Mouse (Mus musculus) C2C12 (cell line): ENCODE data around the gene Ppil4. TPM values are rescaled to one million over a fixed set of nuclear protein-coding genes. Genes with fewer than 3 reads are reported as not detected.

ENCODE experiments used
- H3K27me3 ChIP-seq: one replicate; pipeline ENCODE4 v1.6.1; 2011; ENCODE audit not compliant: control insufficient read depth, insufficient read depth, insufficient read length
- H3K36me3 ChIP-seq: one replicate; pipeline ENCODE4 v1.6.1; 2011; ENCODE audit not compliant: control insufficient read depth, insufficient read depth
- H3K4me3 ChIP-seq: one replicate; pipeline ENCODE4 v1.5.1; 2011; ENCODE audit warnings: mild to moderate bottlenecking, control low read depth; ENCODE audit not compliant: poor library complexity, insufficient read depth, severe bottlenecking
- H3K79me2 ChIP-seq: one replicate; pipeline ENCODE4 v1.6.1; 2011; ENCODE audit not compliant: control insufficient read depth, insufficient read depth
- H3K79me3 ChIP-seq: one replicate; pipeline ENCODE4 v1.6.1; 2011; ENCODE audit warnings: low read depth, control low read depth
- H3ac ChIP-seq: one replicate; pipeline ENCODE3; 2011; ENCODE audit warnings: low read depth; ENCODE audit not compliant: control insufficient read depth, insufficient read length
- CEBPB ChIP-seq: IDR thresholded peaks from one replicate; pipeline ENCODE4 v1.6.1; 2011; ENCODE audit warnings: low read depth, mild to moderate bottlenecking, control low read depth, moderate library complexity
- CTCF ChIP-seq: IDR thresholded peaks from one replicate; pipeline ENCODE4 v1.5.1; 2011; ENCODE audit not compliant: control insufficient read depth, insufficient read depth, insufficient read length
- FOSL1 ChIP-seq: IDR thresholded peaks from one replicate; pipeline ENCODE4 v1.8.0; 2011; ENCODE audit warnings: mild to moderate bottlenecking, low read length; ENCODE audit not compliant: poor library complexity, insufficient read depth, severe bottlenecking
- MAX ChIP-seq: IDR thresholded peaks from one replicate; pipeline ENCODE4 v1.6.1; 2011; ENCODE audit warnings: mild to moderate bottlenecking, control low read depth
- MYOD1 ChIP-seq: IDR thresholded peaks from one replicate; pipeline ENCODE4 v1.6.1; 2011; ENCODE audit warnings: low read depth; ENCODE audit not compliant: control insufficient read depth, insufficient read length
- MYOG ChIP-seq: IDR thresholded peaks from one replicate; pipeline ENCODE4 v1.6.1; 2011; ENCODE audit not compliant: control insufficient read depth, insufficient read length; ENCODE audit errors: extremely low read depth
- USF1 ChIP-seq: IDR thresholded peaks from one replicate; pipeline ENCODE4 v1.6.1; 2011; ENCODE audit warnings: low read depth, mild to moderate bottlenecking, control low read depth, moderate library complexity
- polyA plus RNA-seq: library from polyadenylated mRNA; unstranded; fragments of >200 nt; fragmentation: generic; extraction: Trizol; gene quantifications from one replicate; pipeline ENCODE4 v1.2.1, GENCODE M21; 2012; ENCODE audit warnings: missing spikeins

Gene Ppil4
- polyA plus RNA-seq, 1 experiment = 4.6 TPM

DNA sequence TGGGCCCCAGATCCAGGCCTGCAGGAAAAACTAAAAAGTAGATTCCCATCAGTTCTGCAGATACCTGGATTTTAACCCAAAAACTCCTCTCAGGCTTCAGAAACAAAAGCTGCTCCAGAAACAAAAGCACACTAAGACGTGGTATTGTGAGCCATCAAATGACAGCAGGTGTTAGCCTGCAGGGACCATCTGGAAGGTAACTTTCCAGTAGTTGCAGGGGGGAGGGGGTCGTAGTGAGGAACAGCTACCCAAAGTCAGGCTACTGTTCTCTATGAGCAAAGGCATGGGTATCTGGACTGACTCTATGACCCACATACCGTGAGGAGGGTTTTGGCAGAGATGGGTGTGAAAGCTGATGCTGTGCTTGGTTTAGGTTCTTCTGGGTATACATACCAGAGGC lies 48.1 kb downstream of the Ppil4 start:
- Histone ChIP-seq H3K27me3 (no peaks in the 10 kb centered on the region), H3K79me3 (no peaks in the 10 kb centered on the region), H3K36me3 (no peaks in the 10 kb centered on the region), H3K4me3 (no peak overlapping the region), H3ac (no peak overlapping the region), H3K79me2 (no peaks in the 10 kb centered on the region)
- TF ChIP-seq FOSL1 (no peak), MAX (no peak), MYOD1 (no peak), MYOG (no peak), CTCF (no peak), USF1 (no peak), CEBPB (no peak)

DNA sequence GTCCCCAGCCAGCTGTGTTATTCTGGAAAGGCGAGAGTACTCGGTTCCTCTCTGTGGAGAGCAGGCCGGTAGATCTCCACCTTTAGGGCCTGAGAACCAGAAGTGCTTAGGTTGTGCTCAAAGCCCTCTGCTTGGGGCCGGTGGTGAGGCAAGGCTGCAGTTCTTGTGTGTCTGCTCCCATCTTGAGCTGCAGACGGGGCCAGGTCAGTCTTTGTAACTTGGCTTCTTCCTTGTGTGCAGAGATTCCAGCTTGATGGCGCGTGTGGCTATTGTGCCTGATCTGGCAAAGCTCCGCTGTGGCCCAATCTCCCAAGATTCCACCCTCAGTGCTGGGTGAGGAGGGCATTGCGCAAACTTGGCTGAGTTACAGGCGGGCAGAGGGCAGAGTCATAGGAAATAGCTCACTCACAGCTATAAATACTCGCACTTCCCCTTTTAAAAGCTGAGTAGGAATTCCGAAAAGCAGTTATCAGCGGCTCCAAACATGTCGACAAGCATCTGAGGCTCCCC lies 48.9 kb downstream of the Ppil4 start:
- Histone ChIP-seq H3K36me3 (no peaks in the 10 kb centered on the region), H3K79me2 (no peaks in the 10 kb centered on the region), H3ac (no peak overlapping the region), H3K79me3 (no peaks in the 10 kb centered on the region), H3K4me3 (no peak overlapping the region), H3K27me3 (no peaks in the 10 kb centered on the region)
- TF ChIP-seq CEBPB (peak; percentile 96), MAX (no peak)

DNA sequence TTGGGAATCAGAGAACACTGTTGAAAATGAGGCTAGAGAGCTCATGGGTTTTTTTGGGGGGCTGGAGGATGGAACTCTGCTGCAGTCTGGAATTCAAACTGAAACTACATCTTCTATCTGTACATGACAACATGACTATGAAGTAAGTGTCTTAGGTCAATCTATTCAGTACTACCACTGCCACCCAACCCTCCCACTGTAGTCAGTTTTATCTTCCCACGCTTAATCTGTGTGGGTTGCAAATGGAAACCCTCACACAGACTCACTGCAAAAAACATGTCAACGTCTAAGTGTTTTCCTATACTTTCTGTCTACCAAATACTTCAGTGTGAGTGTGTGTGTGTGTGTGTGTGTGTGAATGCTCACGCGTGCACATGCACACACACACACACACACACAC lies 50.5 kb downstream of the Ppil4 start:
- no peak overlapping the region for H3K4me3 ChIP-seq
- TF ChIP-seq FOSL1 (no peak), USF1 (no peak), CEBPB (no peak), MYOG (no peak), MAX (no peak), MYOD1 (no peak), CTCF (no peak)
- H3K36me3 ChIP-seq = no peaks in the 10 kb centered on the region
- no peaks in the 10 kb centered on the region for H3K27me3 ChIP-seq
- H3ac ChIP-seq = no peak overlapping the region
- no peaks in the 10 kb centered on the region for H3K79me3 ChIP-seq
- H3K79me2 ChIP-seq = no peaks in the 10 kb centered on the region

DNA sequence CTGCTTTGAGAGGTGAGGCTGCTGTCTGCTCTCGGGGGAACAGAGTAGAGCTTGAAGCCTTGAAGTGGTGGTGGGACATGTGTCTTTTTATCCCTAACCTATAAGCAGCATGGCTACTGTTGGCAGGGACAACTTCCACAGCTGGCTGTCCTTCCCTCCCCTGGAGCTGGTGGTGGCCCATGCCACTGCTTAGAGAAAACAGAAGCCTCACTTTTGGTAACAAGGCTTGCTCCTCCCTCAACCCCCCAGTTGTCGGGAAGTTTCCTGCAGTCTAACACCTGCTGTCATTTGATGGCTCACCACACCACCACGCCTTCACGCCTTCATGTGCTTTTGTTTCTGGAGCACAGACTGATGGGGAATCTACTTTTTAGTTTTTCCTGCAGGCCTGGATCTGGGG lies 51.5 kb downstream of the Ppil4 start:
- Histone ChIP-seq H3ac (no peak overlapping the region), H3K79me2 (no peaks in the 10 kb centered on the region), H3K27me3 (peaks cover 3% of the 10 kb centered on the region), H3K4me3 (no peak overlapping the region), H3K79me3 (no peaks in the 10 kb centered on the region), H3K36me3 (no peaks in the 10 kb centered on the region)
- no peak for TF ChIP-seq CEBPB
- TF ChIP-seq MYOG = no peak
- TF ChIP-seq MAX = no peak
- TF ChIP-seq MYOD1 = no peak
- no peak for TF ChIP-seq USF1

DNA sequence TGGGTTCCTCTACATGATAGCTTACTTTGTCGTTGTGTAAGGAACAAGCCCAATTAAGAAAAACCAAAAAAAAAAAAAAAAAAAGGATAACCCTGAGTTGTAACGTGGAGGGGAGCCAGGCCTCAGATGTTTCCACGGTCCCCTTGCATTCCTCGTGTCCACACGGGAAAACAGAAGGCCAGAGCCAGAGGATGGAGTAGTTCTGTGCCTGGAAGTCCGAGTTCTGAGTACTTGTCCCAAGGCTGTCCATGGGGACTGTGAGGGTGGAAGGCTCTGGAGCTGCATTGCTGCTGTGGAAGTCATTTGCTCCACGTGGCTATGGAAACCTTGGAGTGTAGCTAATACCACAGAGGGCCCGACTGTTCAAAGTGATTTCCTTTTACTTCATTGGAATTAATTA lies 52.4 kb downstream of the Ppil4 start:
- Histone ChIP-seq H3K36me3 (no peaks in the 10 kb centered on the region), H3K27me3 (peaks cover 3% of the 10 kb centered on the region), H3K79me2 (no peaks in the 10 kb centered on the region), H3ac (no peak overlapping the region), H3K4me3 (no peak overlapping the region), H3K79me3 (no peaks in the 10 kb centered on the region)
- TF ChIP-seq FOSL1 = no peak
- no peak for TF ChIP-seq MYOG
- TF ChIP-seq MAX = no peak
- TF ChIP-seq CTCF = no peak
- TF ChIP-seq MYOD1 = no peak
- TF ChIP-seq CEBPB = no peak
- TF ChIP-seq USF1 = no peak

DNA sequence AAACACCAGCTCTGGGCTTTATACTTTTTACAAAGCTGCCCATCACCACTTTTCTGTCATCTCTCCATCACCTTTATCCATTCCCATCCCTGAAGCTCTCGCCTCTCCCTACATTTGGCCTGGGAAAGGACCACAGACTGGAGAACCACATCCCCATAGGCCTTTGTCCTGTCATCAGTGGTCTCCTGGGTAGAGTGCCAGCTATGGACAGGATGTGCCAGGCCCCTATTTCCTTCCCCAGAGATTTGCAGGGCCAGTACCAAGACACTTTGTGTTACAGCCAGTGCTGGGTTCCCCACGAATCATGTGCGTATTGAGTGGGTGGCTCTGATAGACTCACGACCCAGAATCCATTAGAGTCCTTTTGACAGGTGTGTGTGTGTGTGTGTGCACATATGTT lies 53.3 kb downstream of the Ppil4 start:
- Histone ChIP-seq H3K27me3 (peaks cover 3% of the 10 kb centered on the region), H3K36me3 (no peaks in the 10 kb centered on the region), H3K4me3 (no peak overlapping the region), H3ac (no peak overlapping the region), H3K79me3 (no peaks in the 10 kb centered on the region), H3K79me2 (no peaks in the 10 kb centered on the region)
- TF ChIP-seq MYOD1 = no peak
- TF ChIP-seq USF1 = no peak
- TF ChIP-seq FOSL1 = no peak
- TF ChIP-seq MYOG = no peak
- no peak for TF ChIP-seq CEBPB
- no peak for TF ChIP-seq CTCF
- TF ChIP-seq MAX = no peak
